Mouse (Mus musculus) MEL (cell line): ENCODE measurements around the gene Serinc3. TPM values are rescaled to one million over a fixed set of nuclear protein-coding genes. Genes with fewer than 3 reads are reported as not detected.

ENCODE experiments used
- DNase-seq: peaks from one replicate; pipeline ENCODE4 v3.0.0; 2011; ENCODE audit warnings: low read depth, low spot score
- H3K27ac ChIP-seq: 2 replicates; pipeline ENCODE4 v1.5.1; 2012; ENCODE audit warnings: low read depth, mild to moderate bottlenecking, control low read depth, low read length, moderate library complexity; ENCODE audit not compliant: control insufficient read depth
- H3K27me3 ChIP-seq, 2 experiments: fragments of 150-350 bp in 1 of 2; sonication (generic) in 1 of 2; 2 replicates each; pipeline ENCODE4 v1.6.1; 2012; ENCODE audit warnings: low read length in 2 of 2, mild to moderate bottlenecking in 2 of 2, improper control_type of control experiment in 1 of 2, moderate library complexity in 1 of 2; ENCODE audit not compliant: insufficient read depth in 2 of 2, control insufficient read depth in 1 of 2
- H3K36me3 ChIP-seq, 2 experiments: 2 replicates each; pipeline ENCODE4 v1.6.1; 2012 to 2014; ENCODE audit warnings: low read length in 2 of 2, improper control_type of control experiment in 1 of 2, inconsistent platforms in 1 of 2, mild to moderate bottlenecking in 1 of 2; ENCODE audit not compliant: insufficient read depth in 2 of 2, control insufficient read depth in 1 of 2
- H3K4me1 ChIP-seq, 2 experiments: fragments of 150-350 bp in 1 of 2; sonication (generic) in 1 of 2; 2 replicates each; pipeline ENCODE4 v1.6.1; 2012; ENCODE audit warnings: low read length in 2 of 2, improper control_type of control experiment in 1 of 2, mild to moderate bottlenecking in 1 of 2; ENCODE audit not compliant: insufficient read depth in 2 of 2, control insufficient read depth in 1 of 2
- H3K4me3 ChIP-seq, 2 experiments: fragments of 150-350 bp in 1 of 2; sonication (generic) in 1 of 2; 2 replicates each; pipeline ENCODE4 v1.5.1; 2012; ENCODE audit warnings: low read depth in 2 of 2, low read length in 2 of 2, mild to moderate bottlenecking in 2 of 2, moderate library complexity in 2 of 2, control low read depth in 1 of 2, improper control_type of control experiment in 1 of 2; ENCODE audit not compliant: control insufficient read depth in 1 of 2, insufficient read depth in 1 of 2
- H3K79me2 ChIP-seq: 2 replicates; pipeline ENCODE4 v1.6.1; 2012; ENCODE audit warnings: mild to moderate bottlenecking, low read length, moderate library complexity; ENCODE audit not compliant: control insufficient read depth, poor library complexity, insufficient read depth
- H3K9ac ChIP-seq: 2 replicates; pipeline ENCODE4 v1.6.1; 2012; ENCODE audit warnings: low read depth, mild to moderate bottlenecking, control low read depth, low read length, moderate library complexity; ENCODE audit not compliant: control insufficient read depth, poor library complexity, severe bottlenecking
- H3K9me3 ChIP-seq: fragments of 150-350 bp; sonication (generic); replicated peaks from 2 replicates; pipeline ENCODE4 v1.6.1; 2012; ENCODE audit warnings: mild to moderate bottlenecking, low read length, improper control_type of control experiment, moderate library complexity; ENCODE audit not compliant: insufficient read depth
- CHD1 ChIP-seq: IDR thresholded peaks from 2 replicates; pipeline ENCODE4 v1.6.1; 2012; ENCODE audit warnings: low read depth, mild to moderate bottlenecking, inconsistent platforms, low read length, improper control_type of control experiment
- CTCF ChIP-seq, 3 experiments: IDR thresholded peaks in 2 of 3; conservative IDR thresholded peaks in 1 of 3; 2 replicates each; pipeline ENCODE4 v1.5.1; 2011 to 2012; ENCODE audit warnings: low read length in 3 of 3, low read depth in 2 of 3, mild to moderate bottlenecking in 2 of 3, improper control_type of control experiment in 1 of 3, inconsistent platforms in 1 of 3, mixed read lengths in 1 of 3, moderate library complexity in 1 of 3; ENCODE audit not compliant: control insufficient read depth in 1 of 3, insufficient read depth in 1 of 3, poor library complexity in 1 of 3, severe bottlenecking in 1 of 3
- E2F4 ChIP-seq: IDR thresholded peaks from 2 replicates; pipeline ENCODE4 v1.6.1; 2011; ENCODE audit warnings: low read depth, low read length, improper control_type of control experiment, borderline replicate concordance
- ETS1 ChIP-seq: IDR thresholded peaks from 2 replicates; pipeline ENCODE4 v1.6.1; 2012; ENCODE audit warnings: low read depth, mild to moderate bottlenecking, inconsistent platforms, low read length, improper control_type of control experiment, moderate library complexity
- GATA1 ChIP-seq: IDR thresholded peaks from 2 replicates; pipeline ENCODE4 v1.6.1; 2011; ENCODE audit warnings: low read depth, low read length, improper control_type of control experiment
- HCFC1 ChIP-seq: IDR thresholded peaks from 2 replicates; pipeline ENCODE4 v1.6.1; 2012; ENCODE audit warnings: low read depth, mild to moderate bottlenecking, inconsistent platforms, low read length, improper control_type of control experiment, moderate library complexity
- KAT2A ChIP-seq: conservative IDR thresholded peaks from 2 replicates; pipeline ENCODE4 v1.6.1; 2012; ENCODE audit warnings: low read depth, low read length, improper control_type of control experiment, inconsistent platforms
- MAX ChIP-seq: IDR thresholded peaks from 2 replicates; pipeline ENCODE4 v1.6.1; 2011; ENCODE audit warnings: low read length, improper control_type of control experiment
- MAZ ChIP-seq: IDR thresholded peaks from 2 replicates; pipeline ENCODE4 v1.6.1; 2012; ENCODE audit warnings: low read depth, mild to moderate bottlenecking, inconsistent platforms, low read length, improper control_type of control experiment
- MYC ChIP-seq: IDR thresholded peaks from 2 replicates; pipeline ENCODE4 v1.6.1; 2011; ENCODE audit warnings: low read depth, mild to moderate bottlenecking, low read length, improper control_type of control experiment, moderate library complexity
- NELFE ChIP-seq: IDR thresholded peaks from 2 replicates; pipeline ENCODE4 v1.6.1; 2011; ENCODE audit warnings: low read depth, low read length, improper control_type of control experiment
- NRF1 ChIP-seq: IDR thresholded peaks from 2 replicates; pipeline ENCODE4 v1.6.1; 2014; ENCODE audit warnings: low read depth, mild to moderate bottlenecking, inconsistent platforms, low read length, improper control_type of control experiment, moderate library complexity; ENCODE audit not compliant: poor library complexity, insufficient read depth, severe bottlenecking
- POLR2A ChIP-seq, 2 experiments: IDR thresholded peaks; 2 replicates each; pipeline ENCODE4 v1.6.1; 2011 to 2012; ENCODE audit warnings: low read length in 2 of 2, mild to moderate bottlenecking in 2 of 2, control low read depth in 1 of 2, improper control_type of control experiment in 1 of 2, low read depth in 1 of 2, moderate library complexity in 1 of 2; ENCODE audit not compliant: control insufficient read depth in 1 of 2, insufficient read depth in 1 of 2, poor library complexity in 1 of 2
- POLR2AphosphoS5 ChIP-seq: IDR thresholded peaks from 2 replicates; pipeline ENCODE4 v1.6.1; 2012; ENCODE audit warnings: low read depth, borderline replicate concordance, mild to moderate bottlenecking, inconsistent platforms, low read length, moderate library complexity, mixed read lengths
- SMC3 ChIP-seq: IDR thresholded peaks from 2 replicates; pipeline ENCODE4 v1.6.1; 2011; ENCODE audit warnings: low read depth, low read length, improper control_type of control experiment
- UBTF ChIP-seq: IDR thresholded peaks from 2 replicates; pipeline ENCODE4 v1.6.1; 2012; ENCODE audit warnings: low read depth, mild to moderate bottlenecking, inconsistent platforms, low read length, improper control_type of control experiment, moderate library complexity, borderline replicate concordance; ENCODE audit not compliant: insufficient read depth
- USF1 ChIP-seq: IDR thresholded peaks from 2 replicates; pipeline ENCODE4 v1.6.1; 2014; ENCODE audit warnings: low read depth, mild to moderate bottlenecking, inconsistent platforms, low read length, improper control_type of control experiment, moderate library complexity
- USF2 ChIP-seq, 2 experiments: IDR thresholded peaks; 2 replicates each; pipeline ENCODE4 v1.6.1; 2011 to 2012; ENCODE audit warnings: improper control_type of control experiment in 2 of 2, low read length in 2 of 2, borderline replicate concordance in 1 of 2, inconsistent platforms in 1 of 2, low read depth in 1 of 2, mild to moderate bottlenecking in 1 of 2; ENCODE audit not compliant: insufficient read depth in 1 of 2
- ZMIZ1 ChIP-seq: IDR thresholded peaks from 2 replicates; pipeline ENCODE4 v1.6.1; 2012; ENCODE audit warnings: low read depth, mild to moderate bottlenecking, inconsistent platforms, low read length, improper control_type of control experiment, moderate library complexity
- polyA plus RNA-seq, 2 experiments: library from polyadenylated mRNA; stranded (reverse) in 1 of 2; unstranded in 1 of 2; fragments of >175 nt in 1 of 2; fragments of >200 nt in 1 of 2; gene quantifications; 2 replicates each; pipeline versions ENCODE4 v1.2.1 to v1.2.4; 2012; ENCODE audit warnings: low replicate concordance in 2 of 2, low read depth in 1 of 2; ENCODE audit not compliant: insufficient read length in 2 of 2, insufficient read depth in 1 of 2, missing spikeins in 1 of 2
- total RNA-seq: library from RNA; depleted of rRNA; stranded (reverse); fragments of 300-350 nt; gene quantifications from 2 replicates; pipeline ENCODE4 v1.2.3, GENCODE M21; 2012

Serinc3 gene
- total and polyA plus RNA-seq, 3 experiments, result 348 to 650 (median 637) TPM

DNA sequence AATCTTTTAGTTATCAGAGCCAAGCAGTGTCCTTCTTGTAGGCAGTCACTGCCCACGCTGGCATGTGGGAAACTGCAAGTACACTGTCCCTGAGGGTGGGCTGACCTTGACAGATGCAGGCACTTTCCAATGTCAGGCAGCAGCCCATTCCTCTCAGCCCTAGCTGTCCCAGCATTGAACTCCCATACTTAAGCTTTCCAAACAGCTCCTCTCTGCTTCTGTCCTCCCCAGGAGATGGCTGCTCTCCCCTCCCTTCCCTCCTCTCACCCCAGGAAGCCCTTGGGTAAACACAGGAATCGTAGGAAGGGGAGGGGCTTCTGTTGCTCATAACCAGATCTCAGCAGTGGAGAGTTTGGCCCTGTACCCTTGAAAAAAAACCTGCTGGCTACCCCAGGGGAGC is 49.8 kb downstream of the Serinc3 start:
- TF ChIP-seq POLR2A (IDR thresholded peaks at IDR 0.05; ENCODE audit: control insufficient read depth in 1 of 2, insufficient read depth in 1 of 2, low read depth in 1 of 2, low read length in 2 of 2, poor library complexity in 1 of 2) (no peak), GATA1 (no peak), POLR2AphosphoS5 (no peak), NELFE (no peak), MAZ (no peak), NRF1 (no peak)
- no peak for DNase-seq
- Histone ChIP-seq H3K36me3 (peaks cover 0 to 12% of the 10 kb centered on the region in 2 experiments; a peak in 2 of 4 replicates), H3K27me3 (no peaks in the 10 kb centered on the region), H3K4me1 (peaks cover 12 to 16% of the 10 kb centered on the region in 2 experiments), H3K27ac (no peak overlapping the region), H3K9ac (no peak overlapping the region), H3K79me2 (no peaks in the 10 kb centered on the region), H3K4me3 (no peak overlapping the region), H3K9me3 (no peaks in the 10 kb centered on the region)

GRCm38 (mm10) chr2:163593636-163594282 is 51.2 kb downstream of the Serinc3 start:
- Histone ChIP-seq H3K27ac (no peak overlapping the region), H3K4me1 (peaks cover 12 to 16% of the 10 kb centered on the region in 2 experiments), H3K4me3 (no peak overlapping the region), H3K9ac (no peak overlapping the region), H3K36me3 (peaks cover 0 to 15% of the 10 kb centered on the region in 2 experiments; a peak in 2 of 4 replicates), H3K9me3 (no peaks in the 10 kb centered on the region), H3K27me3 (no peaks in the 10 kb centered on the region), H3K79me2 (no peaks in the 10 kb centered on the region)
- TF ChIP-seq CTCF (IDR thresholded peaks at IDR 0.05 in 2 of 3, conservative IDR thresholded peaks at IDR 0.05 in 1 of 3; ENCODE audit: control insufficient read depth in 1 of 3, insufficient read depth in 1 of 3, low read depth in 2 of 3, low read length in 3 of 3, poor library complexity in 1 of 3, severe bottlenecking in 1 of 3) (no peak), CHD1 (no peak), ZMIZ1 (no peak), E2F4 (no peak), SMC3 (no peak), ETS1 (no peak), USF2 (IDR thresholded peaks at IDR 0.05; ENCODE audit: borderline replicate concordance in 1 of 2, insufficient read depth in 1 of 2, low read depth in 1 of 2, low read length in 2 of 2) (no peak), MAX (no peak), NELFE (no peak), POLR2A (IDR thresholded peaks at IDR 0.05; ENCODE audit: control insufficient read depth in 1 of 2, insufficient read depth in 1 of 2, low read depth in 1 of 2, low read length in 2 of 2, poor library complexity in 1 of 2) (no peak), USF1 (no peak), MYC (no peak), POLR2AphosphoS5 (no peak), UBTF (no peak), KAT2A (no peak), HCFC1 (no peak)
- DNase-seq, result no peak
